Mouse (Mus musculus): ENCODE measurements around the gene Otop2.

Otop2 gene

DNA sequence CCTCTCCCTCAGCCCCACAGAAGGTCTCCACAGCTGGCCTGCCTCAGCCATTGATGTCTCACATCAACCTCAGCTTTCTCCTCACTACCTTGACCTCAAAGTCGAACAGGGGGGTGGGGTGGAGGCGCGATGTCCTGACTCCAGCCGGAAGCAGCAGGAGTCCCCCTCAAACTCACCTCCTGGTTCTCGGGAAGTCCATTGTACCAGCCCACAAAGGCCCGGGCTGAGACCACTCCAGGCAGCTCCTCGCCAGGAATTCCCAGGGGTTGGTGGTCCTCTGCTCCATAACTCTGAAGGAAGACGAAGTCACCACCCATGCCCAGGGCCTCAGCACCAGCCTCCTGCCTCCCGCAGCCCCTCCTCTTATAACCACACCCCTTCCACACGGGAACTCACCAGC is 35.5 kb upstream of the Otop2 start:
- ChIA-PET POLR2A (interaction anchor here (0.6 to 1.8 kb wide), 11 partner anchors 10 to 343 kb away, joined by 3 to 5 read pairs (median 3); partner anchors contain the start of gene Fads6 (in 1 of the 4)), CTCF (interaction anchor here (0.7 to 10.0 kb wide), 10 partner anchors 26 to 112 kb away, joined by 3 to 112 read pairs (median 4); partner anchors contain the start of gene Fads6 (in 1 of the 4))

DNA sequence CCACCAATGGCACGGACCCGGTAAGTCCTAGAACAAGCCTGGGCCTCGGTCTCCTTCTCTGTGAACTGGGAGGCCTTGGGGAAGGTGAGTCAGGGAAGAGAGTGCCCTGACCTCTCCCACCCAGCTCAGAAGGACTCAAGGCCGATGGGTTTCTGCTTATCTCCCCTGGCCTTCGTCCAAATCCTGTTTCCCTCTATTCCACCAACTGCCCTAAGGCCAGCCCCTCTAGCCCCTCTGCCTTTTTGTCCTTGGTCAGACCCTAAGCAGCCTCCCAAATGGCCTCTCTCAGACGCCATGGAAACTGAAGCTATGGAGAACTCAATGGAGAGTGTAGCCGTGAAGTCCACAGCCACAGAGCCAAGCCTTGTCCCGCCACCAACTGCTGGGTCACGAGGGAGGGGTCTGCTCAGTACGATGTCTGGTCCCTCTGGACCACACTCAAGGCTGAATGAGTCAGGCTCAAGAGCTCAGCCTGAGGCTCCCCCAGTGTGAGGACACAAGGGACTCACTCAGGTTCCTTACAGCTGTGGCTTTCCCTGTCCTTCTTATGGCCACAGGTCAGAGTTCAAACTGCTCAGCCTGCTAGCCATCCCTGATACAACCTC is 34.0 kb upstream of the Otop2 start:
- ChIA-PET CTCF (interaction anchor here (0.5 to 10.0 kb wide), 6 partner anchors 15 to 81 kb away, joined by 4 to 112 read pairs (median 6); no protein-coding TSS in a partner anchor), POLR2A (interaction anchor here in 1 of 4 experiments (1.0 to 2.0 kb wide), 3 partner anchors 15 to 109 kb away, joined by 3 to 5 read pairs (median 3); partner anchors contain the start of gene Slc9a3r1)

DNA sequence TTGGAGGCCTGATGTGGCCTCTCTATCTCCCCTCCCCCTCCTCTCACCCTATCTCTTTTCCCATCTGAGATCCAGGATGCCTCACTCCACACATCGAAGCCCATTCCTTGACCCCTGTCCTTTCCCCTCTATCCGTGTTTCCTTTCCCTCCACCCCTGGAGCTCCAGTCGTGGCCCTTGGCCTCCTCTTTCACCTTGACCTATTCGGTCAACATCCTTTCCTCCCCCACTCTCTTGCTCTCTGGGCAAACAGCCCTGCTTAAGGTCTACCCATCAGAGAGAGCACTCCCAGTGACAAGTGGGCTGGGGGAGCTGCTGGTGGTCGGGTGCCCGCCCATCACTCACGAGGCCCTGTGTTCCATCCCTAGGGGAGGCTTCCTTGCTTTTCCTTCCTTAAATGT is 33.2 kb upstream of the Otop2 start:
- ChIA-PET CTCF (interaction anchor here in 3 of 4 experiments (1.4 to 10.0 kb wide), 3 partner anchors 70 to 71 kb away, joined by 4 to 112 read pairs (median 19); no protein-coding TSS in a partner anchor), POLR2A (interaction anchor here in 2 of 4 experiments (0.6 to 2.0 kb wide), 4 partner anchors 16 to 110 kb away, joined by 3 to 5 read pairs (median 4); partner anchors contain the start of gene Slc9a3r1 (in 1 of the 2))

DNA sequence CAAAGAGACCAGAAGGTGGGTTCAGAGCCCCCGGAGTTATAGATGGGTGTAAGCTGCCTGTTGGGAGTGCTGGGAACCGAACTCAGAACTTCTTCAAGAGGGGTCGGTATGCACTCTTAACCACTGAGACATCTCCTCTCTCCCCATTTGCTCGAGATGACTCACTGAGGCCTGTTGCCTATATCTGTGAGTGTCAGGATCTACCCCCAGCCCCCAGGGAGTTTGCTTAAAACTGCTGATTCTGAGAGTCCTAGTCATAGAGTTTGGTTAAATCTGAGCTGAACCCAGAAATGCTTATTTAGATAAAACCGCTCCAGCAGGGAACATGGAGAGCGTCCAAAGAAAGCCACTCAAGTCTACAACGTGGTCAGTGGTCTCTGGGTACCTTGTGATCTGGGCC is 32.8 kb upstream of the Otop2 start:
- ChIA-PET CTCF (interaction anchor here in 2 of 4 experiments (1.0 to 10.0 kb wide), 2 partner anchors 71 to 185 kb away, joined by 3 to 112 read pairs; no protein-coding TSS in a partner anchor), POLR2A (interaction anchor here in 3 of 4 experiments (0.6 to 1.4 kb wide), 6 partner anchors 13 to 111 kb away, joined by 3 to 4 read pairs (median 3); partner anchors contain the start of gene Slc9a3r1 (in 1 of the 3))

DNA sequence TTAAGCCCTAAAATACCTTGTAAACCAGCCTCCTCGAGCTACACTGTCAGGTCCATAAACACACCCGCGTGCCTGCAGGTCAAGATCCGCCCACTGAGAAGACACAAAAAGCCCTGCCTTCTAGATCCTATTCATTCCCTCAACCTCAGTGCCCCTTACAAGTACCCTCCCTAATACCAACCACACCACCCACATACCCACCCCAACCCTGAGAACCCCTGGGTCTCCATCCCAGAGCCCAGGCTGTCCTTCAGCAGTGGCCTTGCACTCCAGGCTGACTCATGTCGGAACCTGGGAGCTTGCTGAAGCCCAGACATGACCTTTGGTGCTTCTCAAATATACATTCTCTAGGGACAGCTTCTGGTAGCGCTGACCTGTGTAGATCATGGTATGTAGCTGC is 32.2 kb upstream of the Otop2 start:
- POLR2A ChIA-PET, result interaction anchor here in 3 of 4 experiments (1.1 to 3.2 kb wide), 7 partner anchors 9 to 121 kb away, joined by 3 to 15 read pairs (median 3); partner anchors contain the start of gene Slc9a3r1 (in 1 of the 3)
- CTCF ChIA-PET, result interaction anchor here in 2 of 4 experiments (1.0 to 1.4 kb wide), 2 partner anchors 71 to 185 kb away, joined by 3 read pairs; no protein-coding TSS in a partner anchor

DNA sequence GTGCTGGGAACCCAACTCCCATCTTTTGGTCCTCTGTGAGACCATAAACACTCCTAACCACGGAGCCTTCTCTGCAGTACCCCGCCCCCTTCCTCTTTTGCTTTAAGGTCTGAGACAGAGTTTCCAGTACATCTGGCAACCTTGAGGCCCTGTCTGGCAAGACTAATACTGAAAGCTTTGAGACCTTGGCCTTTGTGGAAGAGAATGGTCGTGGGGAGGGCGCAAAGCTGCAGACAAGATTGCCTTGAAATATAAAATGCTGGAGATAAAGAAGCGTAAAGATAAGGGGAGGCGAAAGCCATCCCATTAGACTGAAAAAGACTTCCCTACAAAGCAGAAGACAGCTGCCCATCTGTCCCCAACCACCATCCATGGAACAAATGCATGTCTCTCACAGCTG is 31.5 kb upstream of the Otop2 start:
- ChIA-PET POLR2A (interaction anchor here in 3 of 4 experiments (0.6 to 3.2 kb wide), 22 partner anchors 9 to 238 kb away, joined by 3 to 46 read pairs (median 8); partner anchors contain the start of genes Grin2c (in 2 of the 3), Slc9a3r1 (in 2 of the 3) and Jpt1 (in 1 of the 3)), CTCF (interaction anchor here in 3 of 4 experiments (0.5 to 1.9 kb wide), 7 partner anchors 47 to 186 kb away, joined by 3 to 10 read pairs (median 3); no protein-coding TSS in a partner anchor)

DNA sequence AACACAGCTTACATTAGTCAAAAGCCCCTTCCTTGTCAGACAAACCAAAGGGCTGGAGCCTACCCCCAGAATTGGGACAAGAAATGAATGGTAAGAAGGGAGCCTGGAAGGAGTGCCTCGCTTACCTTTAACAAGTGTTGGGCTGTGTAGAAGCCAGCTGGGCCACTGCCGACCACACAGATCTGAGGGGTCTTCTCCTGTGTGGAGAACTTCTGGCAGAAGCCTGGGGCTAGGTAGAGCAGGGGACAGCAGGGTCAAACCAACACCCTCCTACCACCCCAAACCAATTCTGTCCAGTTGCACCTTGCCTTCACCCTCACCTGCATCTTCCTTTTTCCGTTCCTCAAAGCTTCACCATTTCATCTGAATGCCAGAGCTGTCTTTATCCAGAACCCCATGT is 31.0 kb upstream of the Otop2 start:
- ChIA-PET CTCF (interaction anchor here (0.5 to 2.5 kb wide), 16 partner anchors 10 to 186 kb away, joined by 3 to 22 read pairs (median 4); partner anchors contain the start of genes Grin2c (in 1 of the 4) and Slc9a3r1 (in 1 of the 4)), POLR2A (interaction anchor here (0.6 to 3.2 kb wide), 56 partner anchors 9 to 338 kb away, joined by 3 to 46 read pairs (median 7); partner anchors contain the start of genes Grin2c (in 3 of the 4), Fads6 (in 2 of the 4), Jpt1 (in 2 of the 4) and Slc9a3r1 (in 2 of the 4))

DNA sequence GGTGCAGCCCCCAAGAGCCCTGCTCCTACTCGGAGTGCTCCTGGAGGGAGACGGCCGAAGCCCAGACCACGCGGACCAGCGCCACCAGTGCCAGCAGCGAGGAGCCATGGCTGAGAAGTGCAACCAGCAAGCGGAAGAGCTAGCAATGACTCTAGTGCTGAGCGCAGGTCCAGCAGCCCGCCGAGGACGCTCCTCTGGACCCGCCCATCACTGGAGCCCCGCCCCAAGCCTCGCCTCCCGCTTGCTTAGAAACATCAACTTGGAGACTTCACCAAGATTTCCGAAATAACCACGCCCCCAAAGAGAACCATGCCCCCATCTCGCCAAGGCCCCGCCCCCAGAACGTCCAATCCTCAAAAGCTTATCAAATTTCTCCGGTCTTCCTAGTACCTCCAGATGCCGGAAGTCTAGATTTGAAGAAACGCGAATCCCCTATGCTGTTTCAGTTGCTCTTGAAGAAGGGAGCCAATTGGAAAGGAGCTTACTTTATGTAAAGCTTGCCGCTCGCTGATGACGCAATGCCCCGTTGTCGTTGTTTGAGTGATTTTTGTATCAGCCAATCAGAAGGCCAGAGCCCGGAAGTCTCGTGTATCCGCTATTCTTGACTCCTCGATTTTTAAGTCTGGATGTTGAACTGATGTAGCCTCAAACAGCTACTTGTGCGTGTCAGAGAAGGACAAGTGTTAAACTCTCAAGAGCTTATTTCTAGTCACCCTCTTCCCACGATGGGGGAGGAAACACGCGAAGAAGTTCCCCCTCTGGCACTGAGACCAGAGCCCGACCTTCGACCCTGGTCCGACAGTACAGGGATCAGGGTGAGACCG is 30.0 kb upstream of the Otop2 start, which contains the start of gene Fdxr:
Gene Fdxr, minus strand, starts transcription at position 271 of the 824 bp plus-strand sequence.
- CTCF ChIA-PET, result interaction anchor here (0.5 to 2.5 kb wide), 40 partner anchors 9 to 754 kb away, joined by 3 to 22 read pairs (median 4); partner anchors contain the start of genes Grin2c (in 2 of the 4), Slc9a3r1 (in 2 of the 4), Cdr2l (in 1 of the 4) and Fads6 (in 1 of the 4)
- POLR2A ChIA-PET, result interaction anchor here (0.6 to 3.2 kb wide), 133 partner anchors 9 to 1157 kb away, joined by 3 to 46 read pairs (median 4); partner anchors contain the start of genes Fads6 (in 4 of the 4), Slc9a3r1 (in 4 of the 4), Grin2c (in 3 of the 4) and Jpt1 (in 3 of the 4)

DNA sequence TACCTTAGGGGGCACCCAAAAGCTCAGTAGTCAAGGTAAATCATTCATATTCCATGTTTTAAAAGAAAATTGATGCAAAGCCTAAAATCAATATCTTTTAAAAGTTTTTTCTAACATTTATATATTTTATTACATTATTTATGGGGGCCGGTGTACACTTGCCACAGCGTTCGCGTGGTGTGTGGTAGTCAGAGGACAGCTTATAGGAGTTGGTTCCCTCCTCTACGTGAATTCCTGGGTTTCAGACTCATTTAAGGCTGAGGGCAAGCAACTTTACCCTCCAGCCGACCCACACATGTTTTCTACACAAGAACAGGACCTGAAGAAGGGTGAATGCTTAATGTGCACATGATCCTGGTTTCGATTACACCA is 29.4 kb upstream of the Otop2 start:
- POLR2A ChIA-PET, result interaction anchor here (0.6 to 3.2 kb wide), 103 partner anchors 9 to 1156 kb away, joined by 3 to 46 read pairs (median 5); partner anchors contain the start of genes Slc9a3r1 (in 4 of the 4), Grin2c (in 3 of the 4), Jpt1 (in 3 of the 4) and Cdr2l (in 2 of the 4)
- CTCF ChIA-PET, result interaction anchor here (0.5 to 2.5 kb wide), 26 partner anchors 9 to 754 kb away, joined by 3 to 22 read pairs (median 4); partner anchors contain the start of genes Cdr2l (in 1 of the 4), Grin2c (in 1 of the 4) and Slc9a3r1 (in 1 of the 4)

DNA sequence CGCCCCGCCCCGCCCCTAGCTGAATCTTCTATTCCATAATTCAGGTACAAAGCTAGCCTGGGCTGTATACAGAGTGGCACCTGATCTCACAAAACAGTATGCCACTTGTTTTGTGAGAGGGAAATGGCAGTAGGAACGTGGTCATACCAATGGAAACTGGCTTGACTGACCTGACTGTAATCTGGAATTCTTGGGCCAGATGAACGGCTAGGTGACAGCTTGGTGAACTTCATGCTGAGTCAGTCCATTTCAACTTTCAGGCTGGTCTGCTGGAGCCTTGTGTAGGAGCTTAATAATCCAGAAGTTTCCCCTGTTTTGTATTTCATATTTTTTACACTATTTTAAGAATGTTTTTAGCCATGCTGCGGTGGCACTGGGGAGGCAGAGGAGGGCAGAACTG is 28.8 kb upstream of the Otop2 start:
- ChIA-PET POLR2A (interaction anchor here in 3 of 4 experiments (0.7 to 3.1 kb wide), 13 partner anchors 9 to 746 kb away, joined by 3 to 32 read pairs (median 10); partner anchors contain the start of genes Nat9 (in 1 of the 3) and Tmem104 (in 1 of the 3)), CTCF (interaction anchor here in 1 of 4 experiments (1.7 to 2.5 kb wide), 3 partner anchors 12 to 150 kb away, joined by 4 to 22 read pairs (median 21); partner anchors contain the start of gene Grin2c)

DNA sequence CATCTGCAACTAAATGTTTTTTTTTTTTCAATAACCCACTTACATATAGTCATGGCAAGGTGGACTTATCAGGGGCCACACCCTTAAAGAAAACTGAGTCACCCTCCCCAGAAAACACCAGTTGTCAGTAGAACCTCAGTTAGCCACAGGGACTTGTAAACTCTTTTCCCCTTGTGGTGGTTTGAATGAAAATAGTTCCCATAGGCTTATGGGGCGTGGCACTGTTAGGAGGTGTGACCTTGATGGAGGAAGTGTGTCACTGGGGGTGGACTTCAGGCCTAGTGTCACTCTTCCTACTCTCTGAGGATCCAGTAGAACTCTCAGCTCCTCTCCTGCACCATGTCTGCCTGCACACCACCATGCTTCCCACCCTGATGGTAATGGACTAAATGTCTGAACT is 27.2 kb upstream of the Otop2 start:
- CTCF ChIA-PET, result interaction anchor here in 1 of 4 experiments (1.1 kb wide), 1 partner anchor 57 kb away, joined by 12 read pairs; no protein-coding TSS in a partner anchor
- POLR2A ChIA-PET, result no interaction called here

DNA sequence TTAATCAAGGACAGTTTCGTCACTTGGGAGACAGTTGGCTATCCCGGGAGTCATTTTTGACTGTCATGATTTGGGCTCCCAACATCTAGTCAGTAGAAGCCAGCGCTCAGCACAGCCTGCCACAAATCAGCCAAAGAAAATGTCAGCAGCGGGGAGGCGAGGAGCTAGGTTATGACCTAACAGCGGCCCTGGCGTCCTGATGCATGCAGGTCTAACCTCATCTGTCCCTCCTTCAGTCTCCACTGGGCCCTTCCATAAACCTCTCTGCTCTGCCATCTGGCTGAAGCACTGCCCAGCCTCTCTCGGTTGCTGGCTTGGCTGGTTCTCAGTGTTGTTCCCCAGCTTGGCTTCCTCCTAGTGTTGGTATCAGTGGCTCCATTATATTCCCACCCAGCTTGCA is 24.7 kb upstream of the Otop2 start:
- POLR2A ChIA-PET, result interaction anchor here in 3 of 4 experiments (0.8 to 2.2 kb wide), 8 partner anchors 10 to 179 kb away, joined by 3 to 8 read pairs (median 4); partner anchors contain the start of genes Fads6 (in 1 of the 3) and Slc9a3r1 (in 1 of the 3)
- CTCF ChIA-PET, result interaction anchor here in 2 of 4 experiments (0.7 to 1.6 kb wide), 5 partner anchors 15 to 438 kb away, joined by 3 to 6 read pairs (median 4); partner anchors contain the start of genes Fads6 (in 1 of the 2) and Ush1g (in 1 of the 2)

DNA sequence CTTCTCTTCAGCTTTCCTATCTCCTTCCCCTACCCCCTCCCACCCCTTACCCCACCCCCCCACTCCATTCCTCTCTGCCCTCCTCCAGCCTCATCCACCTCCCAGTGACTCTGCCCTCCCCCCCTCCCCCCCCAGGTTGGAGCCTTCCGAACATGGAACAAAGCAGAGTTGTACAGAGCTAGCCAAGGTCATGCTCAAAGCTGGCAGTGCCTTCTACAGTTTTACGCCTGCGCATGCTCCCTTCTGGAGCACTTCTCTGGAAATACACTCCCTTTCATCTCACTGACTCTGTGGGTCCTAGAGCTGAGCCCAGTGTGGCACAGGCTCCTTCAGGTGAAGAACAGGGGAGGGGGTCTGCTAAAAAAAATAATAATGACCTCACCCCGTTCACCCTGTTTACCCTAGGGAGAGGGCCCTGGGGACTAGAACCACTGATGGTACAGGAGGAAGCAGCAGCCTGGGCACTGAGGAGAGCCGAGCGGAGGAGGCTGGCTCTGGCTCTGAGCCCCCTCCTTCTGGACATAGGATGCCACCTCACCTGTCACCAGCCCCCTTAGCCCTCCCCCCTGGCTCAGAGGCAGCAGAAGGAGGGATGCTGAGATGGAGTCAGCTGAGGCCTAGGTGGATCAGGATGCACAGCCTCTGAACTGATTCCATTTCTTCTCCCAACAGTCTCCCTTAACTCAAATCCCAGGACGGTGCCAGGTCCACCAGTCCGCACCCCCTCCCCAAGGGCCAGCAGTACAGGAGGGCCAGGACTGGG is 24.1 kb upstream of the Otop2 start:
- ChIA-PET CTCF (interaction anchor here in 2 of 4 experiments (0.7 to 1.6 kb wide), 5 partner anchors 14 to 438 kb away, joined by 3 to 6 read pairs (median 4); partner anchors contain the start of genes Fads6 (in 1 of the 2) and Ush1g (in 1 of the 2)), POLR2A (interaction anchor here (0.6 to 2.2 kb wide), 10 partner anchors 10 to 180 kb away, joined by 3 to 8 read pairs (median 4); partner anchors contain the start of genes Fads6 (in 1 of the 4) and Slc9a3r1 (in 1 of the 4))

DNA sequence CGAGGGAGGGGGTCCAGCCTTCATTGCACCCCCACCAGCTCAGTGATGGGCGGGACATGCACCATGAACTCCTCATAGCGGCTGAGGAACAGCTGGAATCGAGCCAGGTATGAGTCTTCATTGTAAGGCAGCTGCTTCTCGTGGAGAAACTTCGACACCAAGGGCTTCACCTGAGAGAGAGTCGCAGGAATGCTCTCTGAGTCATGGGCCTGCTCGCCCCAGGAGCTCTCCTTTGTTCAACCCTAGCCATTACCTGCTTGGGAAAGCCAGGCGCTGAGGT is 23.5 kb upstream of the Otop2 start:
- ChIA-PET POLR2A (interaction anchor here in 2 of 4 experiments (0.6 to 2.2 kb wide), 5 partner anchors 9 to 120 kb away, joined by 3 to 8 read pairs (median 4); partner anchors contain the start of gene Slc9a3r1 (in 1 of the 2)), CTCF (interaction anchor here in 2 of 4 experiments (1.2 to 1.6 kb wide), 2 partner anchors 38 to 59 kb away, joined by 3 to 6 read pairs; partner anchors contain the start of gene Ush1g (in 1 of the 2))

DNA sequence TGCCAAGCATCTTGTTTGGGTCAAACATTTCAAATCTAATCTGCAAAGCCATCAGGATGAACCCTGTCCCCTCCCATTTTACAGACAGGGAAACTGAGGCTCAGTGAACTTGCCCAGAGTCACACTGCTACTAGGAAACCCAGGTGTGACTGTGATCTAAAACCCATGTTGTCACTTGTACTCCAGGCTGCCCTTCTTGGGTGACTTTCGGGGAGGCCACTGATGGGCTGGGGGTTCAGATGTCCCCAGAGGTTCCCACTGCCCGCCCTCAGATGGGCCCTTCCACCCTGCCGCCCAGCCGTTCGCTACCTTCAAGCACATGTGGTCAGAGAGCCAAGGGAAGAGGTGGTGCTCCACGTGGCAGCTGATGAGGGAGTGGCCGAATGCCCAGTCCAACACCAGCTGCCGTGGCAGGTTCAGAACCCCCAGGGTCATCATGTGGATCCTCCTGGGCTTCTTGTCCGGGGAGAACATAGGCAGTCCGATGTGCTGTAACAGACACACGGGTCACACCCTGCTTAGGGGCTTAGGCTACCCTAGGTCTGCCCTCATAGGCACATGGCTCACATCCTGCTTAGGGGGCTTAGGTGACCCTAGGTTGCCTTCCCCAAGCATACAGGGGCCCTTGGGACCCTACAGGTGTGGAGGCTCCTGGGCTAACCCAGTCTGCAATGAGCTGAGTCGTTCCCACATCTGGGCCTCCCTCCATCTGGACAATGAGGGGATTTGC is 22.9 kb upstream of the Otop2 start:
- CTCF ChIA-PET, result interaction anchor here in 3 of 4 experiments (0.5 to 1.6 kb wide), 3 partner anchors 38 to 93 kb away, joined by 3 to 6 read pairs (median 3); partner anchors contain the start of gene Ush1g (in 1 of the 3)
- POLR2A ChIA-PET, result interaction anchor here in 1 of 4 experiments (1.3 to 1.7 kb wide), 2 partner anchors 8 to 9 kb away, joined by 4 read pairs; no protein-coding TSS in a partner anchor
